Mouse (Mus musculus) embryonic fibroblast, embryonic 13.5 days (primary cell): ENCODE data around the gene 1810046K07Rik.

Experiments used
- CTCF ChIP-seq: IDR thresholded peaks from 2 replicates; pipeline ENCODE4 v1.5.1; 2011; ENCODE audit warnings: mild to moderate bottlenecking, control low read depth, low read length, moderate library complexity, borderline replicate concordance; ENCODE audit not compliant: insufficient read depth
- POLR2A ChIP-seq: IDR thresholded peaks from 2 replicates; pipeline ENCODE4 v1.6.1; 2011; ENCODE audit warnings: low read depth, mild to moderate bottlenecking, control low read depth, low read length, moderate library complexity

DNA sequence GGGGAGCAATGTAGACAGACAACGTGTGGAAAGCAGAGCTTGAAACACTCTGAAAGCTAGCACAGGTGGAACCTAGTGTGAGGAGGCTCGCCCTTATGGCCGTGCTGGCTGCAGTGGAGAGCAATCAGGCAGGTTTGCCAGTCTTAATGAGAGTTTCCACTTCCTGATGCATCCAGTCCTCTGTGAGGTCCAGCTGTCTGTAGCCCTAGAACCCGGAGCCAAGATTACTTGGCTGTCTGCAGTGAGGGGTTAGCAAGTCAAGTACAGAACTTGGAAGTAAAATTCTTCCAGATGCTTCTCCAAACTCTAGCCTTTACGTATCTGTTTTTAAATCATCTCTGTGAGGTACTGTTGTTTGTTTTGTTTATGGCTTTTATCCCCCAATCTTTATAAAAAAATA, 20.7 kb upstream of the 1810046K07Rik start:
- no peak for TF ChIP-seq CTCF
- TF ChIP-seq POLR2A = no peak
